Mouse (Mus musculus): ENCODE data around the gene Klhdc7a.

GRCm38 (mm10) chr4:139959188-139959587 lies 8.6 kb downstream of the Klhdc7a start:
- TF ChIP-seq POLR2A (IDR thresholded peaks at IDR 0.05; ENCODE audit: insufficient read depth, low read length) (no peak), EP300 (IDR thresholded peaks at IDR 0.05; ENCODE audit: insufficient read depth, low read depth, low read length) (no peak)
